Mouse (Mus musculus) cerebellum, adult 8-10 months (tissue): ENCODE results near the gene Pts.

Source experiments
- DNase-seq: peaks from one replicate; pipeline ENCODE4 v3.0.0; 2022

The Pts gene

DNA sequence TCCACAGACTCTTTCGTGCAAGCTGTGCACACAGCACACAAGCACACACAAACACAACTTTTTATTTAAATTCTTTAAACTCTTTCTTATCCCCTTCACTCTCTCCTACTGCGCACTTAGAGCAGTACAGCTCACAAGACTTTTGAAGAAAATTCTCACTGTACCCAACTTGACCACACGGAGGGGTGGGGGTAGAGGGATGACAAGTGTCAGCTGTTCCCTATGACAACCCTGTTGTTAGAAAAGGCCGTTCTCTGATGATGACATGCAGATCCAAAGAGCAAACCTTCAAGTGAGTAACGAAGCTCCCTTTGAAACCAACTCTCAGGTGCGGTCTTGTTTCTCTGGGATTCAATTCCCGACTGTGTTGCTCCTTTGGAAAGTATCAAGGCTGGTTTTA, 664 bp downstream of the Pts start:
- no peak for DNase-seq

DNA sequence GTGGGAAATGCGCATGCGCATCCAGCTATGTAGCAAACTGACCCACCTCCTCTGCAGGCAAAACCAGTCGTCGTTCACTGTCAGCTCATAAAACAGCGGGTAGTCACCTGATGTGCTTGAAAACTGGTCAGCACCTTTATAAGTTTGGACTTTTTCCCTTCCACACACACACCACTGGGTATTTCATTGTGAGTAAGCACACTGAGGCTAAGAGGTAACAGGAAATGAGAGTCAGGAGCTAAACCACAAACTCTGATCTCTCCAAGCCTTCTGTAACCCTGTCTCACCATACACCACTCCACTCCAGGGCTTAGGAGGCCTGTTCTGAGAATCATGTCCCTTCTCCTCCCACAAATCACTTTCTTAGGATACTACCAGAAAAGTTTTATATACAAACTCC, 2.9 kb downstream of the Pts start:
- no peak for DNase-seq

DNA sequence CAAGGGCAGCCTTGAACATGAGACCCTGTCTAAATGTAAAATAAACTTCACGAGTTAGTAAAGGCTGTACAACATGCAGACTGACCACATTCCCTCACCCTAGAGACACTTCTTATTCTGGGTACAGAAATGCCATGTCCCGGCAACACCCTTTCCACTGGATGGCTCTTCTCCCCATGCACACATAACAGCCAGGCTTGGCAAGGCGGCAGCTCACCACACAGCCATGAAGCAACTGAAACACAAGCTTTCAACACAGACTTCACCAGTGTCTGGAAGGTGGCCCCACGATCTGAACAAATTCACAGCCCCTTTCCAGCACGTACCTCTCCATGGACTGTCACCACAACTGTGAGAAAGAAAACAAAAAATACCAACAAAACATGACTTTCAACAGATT, 3.6 kb downstream of the Pts start:
- DNase-seq = no peak

DNA sequence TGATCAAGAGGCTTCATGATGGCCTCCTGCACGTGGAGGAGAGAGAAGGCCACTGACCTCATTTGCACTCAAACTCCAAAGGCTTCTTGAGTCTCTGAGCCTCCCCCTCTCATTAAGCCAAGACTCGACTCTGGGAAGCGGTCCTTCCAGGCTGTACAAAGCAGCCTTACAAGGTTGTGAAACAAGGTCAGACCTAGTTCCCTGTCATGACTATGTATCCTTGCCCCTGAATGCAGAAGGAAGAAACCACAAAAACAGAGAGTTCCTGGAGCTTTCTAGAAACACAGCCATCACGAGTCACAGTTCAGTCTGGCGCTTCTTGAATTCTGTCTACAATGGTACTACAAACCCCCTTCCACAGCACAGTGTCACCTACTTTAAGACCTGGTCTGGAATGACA, 6.0 kb downstream of the Pts start:
- no peak for DNase-seq

DNA sequence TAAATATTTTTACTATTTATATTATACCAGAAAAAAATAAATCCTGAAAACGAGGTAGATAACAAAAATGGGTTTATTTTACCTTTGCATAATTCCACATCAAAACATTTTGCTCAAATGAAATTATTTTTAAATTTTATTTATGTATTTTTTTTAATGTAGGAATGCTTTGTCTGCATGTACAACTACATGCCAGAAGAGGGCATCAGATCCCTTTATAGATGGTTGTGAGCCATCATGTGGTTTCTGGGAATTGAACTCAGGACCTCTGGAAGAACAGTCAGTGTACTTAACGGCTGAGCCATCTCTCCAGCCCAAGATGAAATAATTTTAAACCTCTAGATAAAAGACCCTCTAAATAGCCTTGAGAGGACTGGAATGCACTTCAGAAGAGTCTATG, 7.0 kb downstream of the Pts start:
- DNase-seq = no peak

DNA sequence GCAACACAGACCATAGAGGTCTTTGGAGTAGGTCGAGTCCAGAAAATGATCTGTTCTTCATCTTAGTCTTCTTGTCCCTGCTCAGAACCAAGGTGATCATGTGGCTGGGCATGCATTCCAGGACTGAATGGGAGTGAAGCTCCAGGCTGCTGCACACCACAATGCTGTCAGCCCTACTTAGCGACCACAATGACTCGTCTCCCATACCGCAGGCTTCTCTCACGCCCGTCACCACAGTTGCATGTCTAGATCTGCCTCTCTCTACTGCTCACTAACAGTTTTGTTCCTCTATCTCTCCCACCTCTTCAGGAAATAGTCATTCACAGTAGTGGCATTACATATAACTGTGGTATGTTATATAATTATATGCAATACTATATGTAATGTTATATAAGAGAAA, 7.8 kb downstream of the Pts start:
- no peak for DNase-seq

DNA sequence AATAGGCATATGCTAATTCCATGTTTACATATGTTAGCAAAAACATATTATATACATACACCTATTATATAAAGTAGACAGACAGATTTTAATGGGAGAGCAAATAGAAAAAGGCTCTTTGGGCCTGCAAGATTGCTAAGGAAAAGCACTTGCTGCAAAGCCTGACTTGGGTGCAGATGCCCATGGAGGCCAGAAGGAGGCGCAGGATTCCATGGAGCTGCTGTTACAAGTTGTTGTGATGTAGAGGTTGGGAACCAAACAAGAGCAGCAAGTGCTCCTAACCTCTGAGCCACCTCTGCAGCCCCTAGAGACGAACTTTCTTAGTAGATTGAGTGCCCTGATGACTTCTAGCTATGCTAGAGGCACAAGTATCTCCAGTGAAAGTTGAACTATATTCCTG, 9.7 kb downstream of the Pts start:
- no peak for DNase-seq

DNA sequence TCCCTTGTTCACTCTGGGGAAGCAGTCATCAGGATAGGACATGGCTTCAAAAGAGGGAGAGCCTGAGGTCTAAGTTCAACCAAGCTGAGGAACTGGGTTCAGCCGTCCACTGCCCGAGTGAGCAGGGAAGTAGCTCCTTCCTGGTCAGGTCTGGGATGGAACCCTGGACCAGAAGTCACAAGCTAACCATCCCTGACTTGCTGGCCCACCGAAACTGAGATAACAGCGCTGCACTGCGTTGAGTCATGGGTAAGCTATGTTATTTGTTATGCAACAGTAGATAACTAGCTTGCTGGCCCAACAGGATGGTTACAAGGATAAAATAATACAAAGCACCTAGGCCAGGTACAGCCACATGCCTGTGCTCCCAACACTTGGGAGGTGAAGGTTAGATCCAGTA, 13.1 kb downstream of the Pts start:
- no peak for DNase-seq

DNA sequence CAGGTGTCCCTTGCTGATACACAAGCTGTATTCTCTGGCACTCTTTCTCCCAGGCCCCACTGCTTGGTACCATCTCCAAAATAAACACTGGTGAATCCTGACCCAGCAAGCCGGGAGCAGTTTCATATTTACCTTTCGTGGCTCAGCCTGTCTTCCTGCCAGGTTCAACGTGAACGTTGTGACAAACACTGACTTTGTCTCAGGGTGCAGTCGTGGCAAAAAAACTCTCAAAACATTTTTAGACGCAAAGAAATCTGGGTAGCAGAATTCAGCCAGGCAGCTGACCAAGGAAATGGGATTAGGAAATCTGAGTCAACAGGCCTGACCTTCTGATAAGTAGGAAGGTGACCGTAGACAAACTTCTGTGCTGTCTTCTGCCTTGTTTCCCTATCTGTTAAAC, 21.0 kb downstream of the Pts start:
- DNase-seq = no peak

DNA sequence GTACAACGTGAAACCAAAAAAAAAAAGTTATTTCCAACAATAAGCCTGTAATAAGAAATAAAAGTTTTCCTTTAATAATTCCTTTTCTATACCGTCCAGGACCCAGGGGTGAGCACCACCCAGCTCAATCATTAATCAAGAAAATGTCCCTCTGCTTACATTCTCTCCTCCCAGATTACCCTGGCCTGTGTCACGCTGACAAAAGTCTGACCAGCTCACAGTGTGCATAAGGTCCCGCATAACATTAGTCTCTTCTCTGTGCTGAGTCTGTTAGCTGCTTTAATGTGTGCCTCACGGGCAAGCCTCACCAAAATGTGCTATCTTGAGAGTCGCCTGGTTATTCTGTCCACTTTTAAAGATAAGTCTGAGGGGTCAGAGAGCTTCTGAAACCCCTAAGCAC, 23.1 kb downstream of the Pts start:
- no peak for DNase-seq

DNA sequence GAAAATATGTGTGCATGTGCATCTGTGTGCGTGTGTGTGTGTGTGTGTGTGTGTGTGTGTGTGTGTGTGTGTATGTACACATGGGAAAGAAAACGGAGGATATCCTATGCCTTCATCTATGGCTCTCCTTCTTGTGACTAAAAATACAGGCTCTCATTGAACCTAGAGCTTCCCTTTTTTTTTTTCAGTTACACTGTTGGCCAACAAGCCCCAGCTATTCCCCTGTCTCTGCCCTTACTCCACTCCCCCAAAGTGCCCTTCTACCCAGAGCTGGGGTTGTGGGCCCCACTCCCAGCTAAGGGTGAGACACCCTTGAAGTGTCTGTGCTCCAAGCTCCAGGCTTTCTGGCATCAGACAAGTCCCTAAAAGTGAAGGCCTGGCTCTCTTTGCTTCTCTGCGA, 25.6 kb downstream of the Pts start:
- DNase-seq = no peak

DNA sequence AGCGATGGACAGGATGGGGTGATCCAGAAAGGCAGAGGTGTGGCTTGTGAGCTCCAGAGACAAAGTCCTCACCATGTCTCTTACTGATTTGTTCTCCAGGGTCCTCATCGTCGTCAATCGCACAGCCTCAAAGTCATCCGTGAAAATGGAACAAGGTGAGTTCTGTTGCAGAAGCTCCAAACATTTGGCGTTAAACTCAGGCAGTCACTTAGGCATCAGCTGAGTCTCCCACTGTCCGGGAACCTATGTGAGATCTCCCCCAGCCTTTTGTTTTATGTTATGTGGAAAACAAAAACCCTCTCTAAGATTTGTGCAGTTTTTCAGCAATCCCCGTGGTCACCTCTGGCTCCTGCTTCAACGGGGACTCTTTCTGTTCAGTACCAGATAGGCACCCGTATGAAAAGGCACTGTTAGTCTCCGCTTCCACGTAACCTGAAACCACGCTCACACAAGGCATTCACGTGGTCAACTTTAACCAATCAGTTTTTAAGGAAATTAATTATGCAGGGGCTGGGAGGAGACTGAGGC, 27.5 kb downstream of the Pts start:
- no peak for DNase-seq

DNA sequence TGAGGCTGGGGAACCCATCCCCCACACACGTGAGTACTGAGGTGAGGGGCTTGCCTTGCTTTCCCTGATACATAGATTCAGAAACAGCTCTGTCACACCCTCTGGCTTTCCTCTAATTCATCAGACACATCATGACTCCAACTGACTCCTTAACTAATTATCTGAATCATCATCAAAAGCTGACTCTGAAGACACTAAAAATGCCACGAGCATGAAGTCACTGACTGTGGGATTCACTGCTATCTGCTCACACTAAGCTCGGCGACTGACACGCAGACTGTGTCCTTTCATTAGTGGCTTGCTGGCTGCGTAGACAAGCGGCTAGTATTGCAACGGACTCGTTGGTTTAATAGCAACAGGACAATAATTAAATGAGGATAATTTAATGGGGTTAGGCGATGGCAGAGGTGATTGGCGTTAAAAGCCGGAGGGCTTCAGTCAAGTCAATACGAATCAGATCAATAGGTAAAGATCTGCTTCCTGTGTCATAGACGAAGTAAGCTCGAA, 28.0 kb downstream of the Pts start:
- no peak for DNase-seq

DNA sequence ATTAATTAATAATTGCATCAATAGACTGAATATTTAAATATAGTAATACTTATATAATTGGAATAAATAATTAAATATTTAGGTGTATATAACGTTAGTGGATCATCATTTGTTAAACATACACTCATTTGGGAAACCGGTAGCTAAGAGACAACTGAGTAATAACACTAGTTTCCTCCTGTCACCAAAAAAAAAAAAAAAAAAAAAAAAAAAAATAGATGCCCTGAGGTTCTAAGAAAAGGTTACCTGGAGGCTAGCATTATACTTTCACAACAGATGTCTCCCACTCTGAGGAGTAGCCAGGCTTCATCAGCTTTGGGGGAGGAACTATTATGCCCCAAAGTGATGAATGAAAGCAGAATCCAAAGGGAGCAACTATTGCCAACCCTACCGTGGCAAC, 28.7 kb downstream of the Pts start:
- no peak for DNase-seq

DNA sequence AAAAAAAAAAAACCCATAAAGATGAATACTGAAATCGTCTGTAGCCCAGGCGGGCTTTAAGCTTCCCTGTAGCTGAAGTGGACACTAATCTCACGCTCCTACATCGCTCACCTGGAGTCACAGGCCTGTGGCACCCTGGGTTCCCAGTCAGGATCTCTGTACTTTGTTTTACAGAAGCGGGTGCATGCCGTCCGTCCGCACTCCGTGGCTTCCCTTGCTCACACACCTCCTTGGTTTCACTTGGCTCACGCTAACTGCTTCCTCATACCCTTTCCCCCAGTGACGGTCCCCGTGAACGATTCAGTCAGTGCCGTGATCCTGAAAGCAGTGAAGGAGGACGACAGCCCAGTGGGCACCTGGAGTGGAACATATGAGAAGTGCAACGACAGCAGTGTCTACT, 29.7 kb downstream of the Pts start:
- DNase-seq = no peak

DNA sequence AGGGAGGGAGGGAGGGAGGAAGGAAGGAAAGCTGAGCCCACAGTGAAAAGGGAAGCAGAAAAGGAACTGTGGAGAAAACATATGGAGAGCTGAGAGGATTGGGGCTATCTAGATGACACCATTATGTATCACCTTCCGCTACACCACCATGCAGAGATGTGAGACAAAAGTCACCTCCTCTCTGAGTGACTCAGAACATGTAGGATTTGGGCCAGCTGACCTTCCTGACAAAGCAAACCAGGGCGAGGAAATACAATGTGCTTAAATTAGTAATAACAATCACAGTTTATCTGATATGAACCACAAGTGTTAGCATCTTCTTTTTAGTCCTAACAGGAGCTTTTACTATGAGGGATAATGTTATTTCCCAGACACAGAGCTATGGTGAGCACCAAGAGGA, 31.0 kb downstream of the Pts start:
- DNase-seq = no peak

DNA sequence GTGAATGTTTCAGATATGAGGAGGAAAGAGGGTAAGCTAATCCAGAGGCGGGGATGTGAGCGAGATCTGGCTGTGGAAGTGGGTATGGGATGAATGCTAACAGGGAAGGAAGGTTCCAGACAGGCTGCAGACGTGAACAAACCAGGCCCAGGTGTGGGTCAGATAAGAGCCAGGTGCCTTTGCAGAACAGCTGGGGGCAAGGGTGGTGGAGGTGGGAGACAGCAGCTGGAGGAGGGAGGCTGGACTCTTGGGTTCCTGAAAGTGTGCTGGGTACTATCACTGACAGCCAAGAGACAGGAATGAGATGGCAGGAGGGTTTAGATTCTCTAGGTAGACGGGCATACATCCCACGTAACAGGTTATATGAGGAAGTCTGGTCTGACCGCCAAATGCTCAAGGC, 31.4 kb downstream of the Pts start:
- DNase-seq = no peak

DNA sequence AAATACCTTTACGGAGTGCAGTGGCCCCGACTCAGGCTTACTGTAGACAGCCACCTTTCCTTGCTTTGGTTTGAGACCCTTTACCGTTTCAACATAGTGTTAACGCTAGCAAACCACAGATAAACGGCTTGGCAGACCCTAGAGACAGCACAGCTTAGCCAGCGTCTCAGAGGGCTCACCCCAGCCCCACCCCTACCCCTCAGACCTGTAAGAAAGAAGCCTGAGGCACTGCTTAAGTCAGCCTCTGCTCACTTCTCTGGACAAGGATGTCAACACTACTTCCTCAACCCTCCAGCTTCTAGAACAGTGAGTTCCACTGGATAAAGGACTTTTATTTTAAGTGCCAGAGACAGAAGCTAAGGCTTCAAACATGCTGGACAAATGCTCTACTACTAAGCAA, 32.0 kb downstream of the Pts start:
- no peak for DNase-seq

DNA sequence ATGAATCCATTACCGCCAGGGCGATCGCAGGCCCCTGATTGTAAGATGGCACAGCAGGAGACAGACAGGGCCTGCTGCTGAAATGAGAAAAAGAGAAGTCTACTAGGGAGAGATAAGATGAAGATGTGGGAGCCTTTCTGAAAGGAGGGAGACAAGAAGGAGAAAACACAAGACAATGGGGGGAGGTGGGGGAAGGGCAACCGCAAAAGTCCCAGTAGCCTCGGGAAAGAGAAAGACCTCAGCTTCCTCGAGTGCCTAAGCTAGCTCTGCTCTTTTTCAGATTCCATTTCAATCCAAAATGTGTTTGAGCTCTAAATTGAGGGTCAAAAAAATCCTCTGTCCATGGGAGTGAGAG, 32.4 kb downstream of the Pts start:
- no peak for DNase-seq

DNA sequence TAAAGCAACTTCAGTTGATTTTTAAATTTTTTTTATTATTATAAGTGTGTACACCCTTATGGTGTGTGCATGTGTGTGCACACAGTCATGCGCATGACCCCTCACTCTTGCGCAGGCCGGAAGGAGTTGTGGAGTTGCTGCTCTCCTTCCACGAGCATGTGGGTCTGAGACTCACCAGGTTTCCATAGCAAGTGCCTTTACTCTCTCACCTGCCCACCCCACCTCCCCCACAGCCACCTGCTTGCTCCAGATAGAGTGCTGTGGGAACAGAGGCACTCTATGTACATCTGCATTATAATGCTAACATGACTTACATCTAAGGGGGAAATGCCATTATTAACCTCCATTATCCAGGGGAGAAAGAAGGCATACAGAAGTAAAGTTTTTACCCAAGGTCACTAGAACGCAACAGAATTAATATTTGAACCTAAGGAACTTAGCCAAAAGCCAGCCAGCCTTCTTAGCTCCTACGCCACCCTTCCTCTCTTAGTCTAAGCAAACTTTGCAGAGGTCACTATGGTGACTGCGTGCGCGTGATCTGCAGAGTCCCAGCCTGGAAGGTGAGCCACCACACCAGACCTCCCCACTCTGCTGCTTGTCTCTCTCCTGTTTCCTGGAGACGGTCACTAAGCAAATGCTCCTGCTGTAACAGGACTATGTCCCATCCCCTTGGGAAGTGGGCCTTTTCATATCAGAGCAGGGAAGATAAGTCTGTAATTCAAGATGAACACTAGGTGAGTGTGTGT, 32.9 kb downstream of the Pts start:
- DNase-seq = no peak

DNA sequence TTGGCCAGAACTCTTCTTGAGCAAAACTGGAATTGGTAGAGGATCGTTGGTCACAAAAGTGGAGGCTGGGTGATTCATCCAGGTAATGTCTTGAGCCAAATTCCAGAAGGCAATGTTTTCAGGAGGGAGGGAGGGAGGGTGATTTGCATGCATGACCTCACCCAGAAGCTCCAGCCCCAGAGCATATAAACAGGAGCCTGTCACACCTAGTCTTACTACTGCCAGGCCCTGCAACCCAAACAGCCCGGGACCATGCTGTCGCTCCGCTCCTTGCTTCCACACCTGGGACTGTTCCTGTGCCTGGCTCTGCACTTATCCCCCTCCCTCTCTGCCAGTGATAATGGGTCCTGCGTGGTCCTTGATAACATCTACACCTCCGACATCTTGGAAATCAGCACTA, 34.2 kb downstream of the Pts start, which contains the start of gene Plet1:
Gene Plet1, plus strand, starts transcription at position 215 of the 400 bp plus-strand sequence.
- DNase-seq = no peak

DNA sequence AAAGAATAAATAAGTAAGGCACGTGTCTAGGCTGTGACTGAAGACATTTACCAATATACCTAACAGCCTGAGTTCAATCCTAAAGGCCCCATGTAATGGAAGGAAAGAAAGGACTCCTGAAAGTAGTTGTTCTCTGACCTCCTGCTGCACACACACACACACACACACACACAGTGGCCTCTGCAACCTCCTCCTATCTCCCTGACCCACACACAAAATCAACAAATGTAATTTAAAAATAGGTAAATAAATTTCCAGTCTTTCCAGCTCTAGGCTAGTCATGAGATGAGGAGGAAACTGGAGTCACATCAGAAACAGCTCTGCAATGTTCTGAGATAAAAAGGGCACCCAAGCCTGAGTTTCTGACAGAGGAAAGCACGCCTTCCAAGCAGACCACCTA, 34.7 kb downstream of the Pts start:
- no peak for DNase-seq

DNA sequence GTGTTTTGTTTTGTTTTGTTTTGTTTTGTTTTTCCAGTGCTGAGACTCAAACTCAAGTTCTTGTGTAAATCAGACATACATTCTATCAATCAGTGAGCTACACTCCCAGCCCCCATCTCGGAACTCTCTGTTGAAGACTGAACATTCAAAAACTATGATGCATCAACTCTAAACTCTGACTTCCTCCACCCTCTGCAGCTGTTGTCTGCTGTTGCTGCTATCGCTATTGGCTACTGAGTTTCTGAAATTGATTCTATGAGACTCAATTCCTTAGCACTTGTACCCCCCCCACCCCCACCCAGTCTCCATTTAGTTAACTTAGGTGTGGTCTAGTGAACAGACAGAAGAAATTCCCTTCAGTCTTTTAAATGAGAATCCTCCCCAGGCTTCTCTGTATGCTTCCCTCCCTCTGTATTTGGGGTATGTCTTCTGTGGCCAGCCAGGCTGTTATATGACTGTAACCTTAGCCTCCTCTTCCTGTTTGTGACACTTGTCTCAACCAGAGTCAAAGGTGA, 36.9 kb downstream of the Pts start:
- no peak for DNase-seq

DNA sequence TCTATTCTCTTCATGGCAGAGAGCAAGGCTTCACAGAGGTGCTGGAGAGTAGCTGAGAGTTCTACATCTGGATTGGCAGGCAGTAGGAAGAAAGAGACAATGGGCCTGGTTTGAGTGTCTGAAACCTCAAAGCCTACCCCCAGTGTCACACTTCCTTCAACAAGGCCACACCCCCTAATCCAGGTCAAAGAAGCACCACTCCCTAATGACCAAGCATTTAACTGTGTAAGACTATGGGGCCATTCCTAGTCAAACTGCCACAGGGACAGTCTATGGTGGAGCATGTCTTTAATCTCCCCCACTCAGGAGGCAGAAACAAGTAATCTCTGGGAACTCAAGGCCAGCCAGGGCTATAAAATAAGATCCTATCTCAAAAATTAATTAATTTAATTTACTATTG, 37.7 kb downstream of the Pts start:
- no peak for DNase-seq

DNA sequence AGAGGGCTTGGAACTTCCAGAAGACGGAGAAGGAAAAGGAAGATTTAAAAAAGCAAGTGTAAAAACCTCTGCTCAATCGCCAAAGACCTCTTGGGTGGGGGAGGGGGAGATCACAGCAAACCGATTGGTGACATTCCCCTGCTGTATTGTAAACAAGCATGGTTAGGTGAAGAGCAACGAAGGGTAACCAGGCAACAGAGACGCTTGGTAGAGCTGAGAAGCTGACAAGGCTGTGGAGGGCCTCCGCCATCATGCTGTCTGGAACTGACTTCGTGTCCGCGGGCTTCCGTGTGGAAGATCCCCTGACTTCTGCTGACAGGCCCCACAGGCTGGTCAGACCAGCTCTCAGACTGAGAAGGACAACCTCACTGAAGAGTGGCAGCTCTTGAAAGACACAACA, 43.0 kb downstream of the Pts start:
- DNase-seq = no peak
